Mouse (Mus musculus): Measurements from ENCODE around the gene Zswim9. TPM values are rescaled to one million over a fixed set of nuclear protein-coding genes. Genes with fewer than 3 reads are reported as not detected.

The Zswim9 gene
- total RNA-seq, 2 experiments from 2014 or later = 7.6 to 7.8 TPM

- no peak for DNase-seq (ENCODE audit: low spot score)
- intact Hi-C loops (cut with DNase I) = loop anchor here (5.0 to 10.0 kb wide), 4 partner anchors 225 to 800 kb away; partner anchors contain the start of genes Mzf1, Zfp606 and Zscan22
Measured at GRCm38 (mm10) chr7:13277081-13277480, 1.4 kb downstream of the Zswim9 start, which contains the start of gene Lig1. TSS of gene Lig1 (plus strand) at chr7:13277283.

GRCm38 (mm10) chr7:13271704-13272103 is 6.8 kb downstream of the Zswim9 start:
- intact Hi-C loops (cut with DNase I) = loop anchor here (10.0 kb wide), 1 partner anchor 447 kb away; no protein-coding TSS in a partner anchor
- DNase-seq (ENCODE audit: low spot score) = no peak

- intact Hi-C loops (cut with DNase I) = no loop called here
- no peak for DNase-seq (ENCODE audit: low spot score)
Measured at GRCm38 (mm10) chr7:13269394-13269793, 9.1 kb downstream of the Zswim9 start.

- DNase-seq (ENCODE audit: low spot score) = no peak
- intact Hi-C loops (cut with DNase I) = no loop called here
Measured at GRCm38 (mm10) chr7:13268749-13269260, 9.7 kb downstream of the Zswim9 start.

GRCm38 (mm10) chr7:13264396-13264795 is 14.1 kb downstream of the Zswim9 start:
- intact Hi-C loops (cut with DNase I) = no loop called here
- no peak for DNase-seq (ENCODE audit: low spot score)

GRCm38 (mm10) chr7:13263851-13264250 is 14.7 kb downstream of the Zswim9 start:
- no peak for DNase-seq (ENCODE audit: low spot score)
- intact Hi-C loops (cut with DNase I) = no loop called here

GRCm38 (mm10) chr7:13260746-13261700 is 17.5 kb downstream of the Zswim9 start:
- intact Hi-C loops (cut with DNase I) = no loop called here
- no peak for DNase-seq (ENCODE audit: low spot score)

- no peak for DNase-seq (ENCODE audit: low spot score)
- intact Hi-C loops (cut with DNase I) = no loop called here
Measured at GRCm38 (mm10) chr7:13212720-13213119, 65.8 kb downstream of the Zswim9 start, which contains the start of gene Vmn1r89. TSS of gene Vmn1r89 (plus strand) at chr7:13213020.

Other genes starting within 250 kb of the Zswim9 start
- gene Chmp2a, start 243.9 kb downstream of the Zswim9 start, total RNA-seq (2021) = 100 to 1,000 TPM; 120 to 122 TPM
- 100 to 1,000 TPM; 190 to 199 TPM for gene Ube2m, start 240.4 kb downstream of the Zswim9 start, total RNA-seq (2021)
- under 1 TPM; 0.39 to 0.48 TPM for gene Mzf1, start 224.0 kb downstream of the Zswim9 start, total RNA-seq (2021)
- not detected for gene Vmn1r85, start 183.5 kb downstream of the Zswim9 start, total RNA-seq (2021)
- gene Vmn1r86, start 158.8 kb downstream of the Zswim9 start, total RNA-seq (2021) = not detected
- gene Vmn1r87, start 138.6 kb downstream of the Zswim9 start, total RNA-seq (2021) = not detected
- under 1 TPM; 0.03 to 0.05 TPM for gene Vmn1r88, start 119.2 kb downstream of the Zswim9 start, total RNA-seq (2021)
- not detected for gene Vmn1r89, start 65.7 kb downstream of the Zswim9 start, total RNA-seq (2021)
- 1 to 10 TPM; 3.9 to 4.0 TPM for gene Lig1, start 1.4 kb downstream of the Zswim9 start, total RNA-seq (2021)
- under 1 TPM in 1 of 2 experiments, not detected in 1; 0.10 TPM for gene Pla2g4c, start 45.9 kb upstream of the Zswim9 start, total RNA-seq (2021)
- gene Cabp5, start 119.4 kb upstream of the Zswim9 start, total RNA-seq (2021) = not detected
- gene Bsph1, start 172.1 kb upstream of the Zswim9 start, total RNA-seq (2021) = not detected